Mouse (Mus musculus) ES-Bruce4 (cell line): ENCODE results near the gene Ccdc93. TPM values are rescaled to one million over a fixed set of nuclear protein-coding genes. Genes with fewer than 3 reads are reported as not detected.

Experiments
- H3K27ac ChIP-seq: 2 replicates; pipeline ENCODE4 v1.5.1; 2012; ENCODE audit warnings: low read length, inconsistent platforms; ENCODE audit not compliant: insufficient read depth
- H3K27me3 ChIP-seq: 2 replicates; pipeline ENCODE4 v1.6.1; 2012; ENCODE audit warnings: mild to moderate bottlenecking, low read length, inconsistent platforms; ENCODE audit not compliant: control insufficient read depth, poor library complexity, insufficient read depth, severe bottlenecking
- H3K36me3 ChIP-seq: 2 replicates; pipeline ENCODE4 v1.6.1; 2012; ENCODE audit warnings: inconsistent platforms, mild to moderate bottlenecking, low read length, moderate library complexity; ENCODE audit not compliant: control insufficient read depth, poor library complexity, insufficient read depth, severe bottlenecking
- H3K4me1 ChIP-seq: one replicate; pipeline ENCODE4 v1.8.1; 2011; ENCODE audit warnings: low read length; ENCODE audit not compliant: control insufficient read depth, insufficient read depth
- H3K4me3 ChIP-seq: 2 replicates; pipeline ENCODE4 v1.5.1; 2011; ENCODE audit warnings: low read depth, mild to moderate bottlenecking, low read length
- H3K9ac ChIP-seq: 2 replicates; pipeline ENCODE4 v1.6.1; 2012; ENCODE audit warnings: low read depth, mild to moderate bottlenecking, inconsistent platforms; ENCODE audit not compliant: poor library complexity, severe bottlenecking
- H3K9me3 ChIP-seq: replicated peaks from 2 replicates; pipeline ENCODE4 v1.6.1; 2012; ENCODE audit warnings: mild to moderate bottlenecking, low read length, inconsistent platforms; ENCODE audit not compliant: control insufficient read depth, poor library complexity, insufficient read depth, severe bottlenecking
- CTCF ChIP-seq: IDR thresholded peaks from one replicate; pipeline ENCODE4 v1.8.1; 2011; ENCODE audit warnings: low read depth, low read length
- EP300 ChIP-seq: IDR thresholded peaks from 2 replicates; pipeline ENCODE4 v1.6.1; 2011; ENCODE audit warnings: low read depth, low read length; ENCODE audit not compliant: insufficient read depth
- POLR2A ChIP-seq: IDR thresholded peaks from one replicate; pipeline ENCODE4 v1.8.1; 2011; ENCODE audit warnings: low read length; ENCODE audit not compliant: insufficient read depth
- polyA plus RNA-seq: library from polyadenylated mRNA; stranded (reverse); fragments of >200 nt; gene quantifications from 2 replicates; pipeline ENCODE4 v1.2.4, GENCODE M21; 2011; ENCODE audit warnings: low read depth; ENCODE audit not compliant: missing spikeins, insufficient read depth, insufficient read length

Ccdc93 gene
- polyA plus RNA-seq, 1 experiment = 18.3 TPM

DNA sequence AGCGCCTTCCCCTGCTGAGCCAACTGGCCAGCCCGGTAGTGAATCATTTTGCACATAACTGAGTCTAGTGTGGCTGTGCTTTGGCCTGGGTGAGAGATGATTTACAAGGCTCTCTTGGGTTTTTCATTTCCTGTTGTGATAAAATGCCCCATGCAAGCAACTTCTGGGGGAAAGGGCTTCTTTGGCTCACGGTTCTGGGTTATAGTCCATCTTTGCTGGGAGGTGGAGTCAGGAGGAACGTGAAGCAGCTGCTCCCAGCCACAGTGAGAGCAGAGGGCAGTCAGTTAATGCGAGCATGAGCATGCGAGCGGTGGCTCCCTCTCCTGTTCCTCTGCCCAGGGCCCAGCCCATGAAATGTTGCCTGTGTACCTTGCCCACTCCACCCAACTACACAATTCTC lies 33.0 kb downstream of the Ccdc93 start:
- Histone ChIP-seq H3K9me3 (no peaks in the 10 kb centered on the region), H3K36me3 (peaks cover 3% of the 10 kb centered on the region), H3K4me3 (no peak overlapping the region), H3K27ac (no peak overlapping the region), H3K4me1 (peaks cover 4% of the 10 kb centered on the region), H3K9ac (no peak overlapping the region), H3K27me3 (no peaks in the 10 kb centered on the region)
- no peak for TF ChIP-seq CTCF
- no peak for TF ChIP-seq POLR2A
- TF ChIP-seq EP300 = no peak

DNA sequence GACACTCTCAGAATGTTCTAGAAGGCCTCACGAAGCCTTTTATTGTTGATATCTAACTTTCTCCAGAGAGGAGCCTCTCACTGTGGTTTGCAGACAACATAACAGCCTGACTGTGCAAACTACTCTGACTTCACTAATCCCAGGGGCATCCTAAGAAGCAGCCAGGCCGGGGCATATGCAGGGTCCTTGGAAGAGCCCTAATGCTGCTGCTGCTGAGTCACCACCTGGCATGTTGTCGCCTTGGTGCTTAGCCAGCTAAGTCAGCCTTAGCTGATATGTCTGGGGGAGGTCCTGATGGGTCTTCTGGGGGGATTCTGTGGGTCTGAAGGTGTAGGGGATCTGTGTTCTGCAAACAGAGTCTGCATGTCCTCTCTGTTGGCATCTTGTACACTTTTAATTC lies 35.4 kb downstream of the Ccdc93 start:
- H3K27ac ChIP-seq = no peak overlapping the region
- H3K4me3 ChIP-seq = no peak overlapping the region
- no peak overlapping the region for H3K9ac ChIP-seq
- H3K36me3 ChIP-seq = peaks cover 3% of the 10 kb centered on the region
- no peaks in the 10 kb centered on the region for H3K9me3 ChIP-seq
- H3K4me1 ChIP-seq = peaks cover 4% of the 10 kb centered on the region
- TF ChIP-seq EP300 (no peak), CTCF (no peak), POLR2A (no peak)
- H3K27me3 ChIP-seq = no peaks in the 10 kb centered on the region

DNA sequence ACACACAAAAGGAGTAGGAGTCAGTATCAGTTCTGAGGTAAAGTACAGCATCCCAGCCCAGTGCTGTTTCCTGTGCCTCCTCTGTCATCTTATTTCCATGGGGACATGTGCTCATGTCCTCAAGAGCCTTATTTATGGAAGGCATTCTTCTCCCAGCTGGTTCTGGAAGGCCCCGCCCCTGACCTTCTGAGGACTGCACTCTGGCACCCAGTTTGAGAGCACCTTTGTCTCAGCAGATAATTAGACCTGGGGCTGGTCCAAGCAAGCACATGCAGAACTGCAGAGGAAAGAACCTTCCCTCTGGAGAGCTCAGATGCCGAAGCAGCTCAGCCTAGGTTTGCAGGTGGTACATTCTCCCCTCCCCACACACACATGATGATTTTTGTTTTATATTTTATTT lies 37.4 kb downstream of the Ccdc93 start:
- H3K9ac ChIP-seq = no peak overlapping the region
- no peaks in the 10 kb centered on the region for H3K27me3 ChIP-seq
- no peaks in the 10 kb centered on the region for H3K9me3 ChIP-seq
- H3K36me3 ChIP-seq = no peaks in the 10 kb centered on the region
- no peaks in the 10 kb centered on the region for H3K4me1 ChIP-seq
- no peak for TF ChIP-seq POLR2A
- no peak for TF ChIP-seq CTCF
- TF ChIP-seq EP300 = no peak
- no peak overlapping the region for H3K4me3 ChIP-seq
- no peak overlapping the region for H3K27ac ChIP-seq

DNA sequence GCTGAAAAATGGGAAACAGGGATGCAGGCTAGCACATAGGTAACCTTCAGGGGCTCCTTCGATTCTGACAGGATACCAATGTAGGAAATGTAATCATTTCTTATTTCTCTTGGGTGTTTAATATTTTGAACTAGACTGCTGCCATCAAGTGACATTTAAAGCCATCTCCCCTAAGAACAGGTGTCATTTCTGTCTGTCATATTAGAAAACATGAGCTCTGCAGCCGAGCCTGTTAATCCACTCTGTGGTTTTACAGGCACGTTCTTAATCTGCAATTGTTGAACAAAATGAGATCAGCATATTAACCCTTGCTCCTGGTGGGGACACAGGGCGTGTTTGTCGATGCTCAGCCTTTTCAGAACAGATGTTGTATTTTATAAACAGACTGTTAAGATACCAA lies 40.7 kb downstream of the Ccdc93 start:
- Histone ChIP-seq H3K36me3 (no peaks in the 10 kb centered on the region; the same call in 1 of the 2 replicates), H3K27ac (no peak overlapping the region), H3K9ac (no peak overlapping the region), H3K9me3 (no peaks in the 10 kb centered on the region), H3K4me1 (no peaks in the 10 kb centered on the region), H3K27me3 (no peaks in the 10 kb centered on the region), H3K4me3 (no peak overlapping the region)
- no peak for TF ChIP-seq EP300
- TF ChIP-seq CTCF = no peak
- TF ChIP-seq POLR2A = no peak

DNA sequence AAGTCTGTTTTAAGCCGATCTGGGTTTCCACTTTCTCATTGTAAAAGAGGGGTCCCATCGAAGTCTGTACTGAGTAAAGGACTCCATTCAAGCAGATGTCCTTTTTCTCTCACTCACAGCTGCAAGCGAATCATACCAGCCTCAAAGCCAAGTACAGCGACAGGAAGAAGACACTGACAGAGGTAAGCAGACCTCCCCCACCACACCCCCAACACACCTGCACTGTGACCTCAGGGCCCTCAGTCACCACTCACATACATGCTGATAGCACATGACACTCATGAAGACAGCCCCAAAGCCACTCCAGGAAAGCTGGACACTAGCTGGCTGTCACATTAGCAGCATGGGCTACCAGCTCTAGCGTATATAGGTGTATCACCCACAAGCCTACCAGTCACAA lies 46.9 kb downstream of the Ccdc93 start:
- Histone ChIP-seq H3K27ac (no peak overlapping the region), H3K9me3 (peaks cover 9% of the 10 kb centered on the region; the same call in 1 of the 2 replicates), H3K36me3 (peaks cover 13% of the 10 kb centered on the region), H3K27me3 (no peaks in the 10 kb centered on the region), H3K4me1 (no peaks in the 10 kb centered on the region), H3K9ac (no peak overlapping the region), H3K4me3 (no peak overlapping the region)
- TF ChIP-seq POLR2A (no peak), CTCF (no peak), EP300 (no peak)

DNA sequence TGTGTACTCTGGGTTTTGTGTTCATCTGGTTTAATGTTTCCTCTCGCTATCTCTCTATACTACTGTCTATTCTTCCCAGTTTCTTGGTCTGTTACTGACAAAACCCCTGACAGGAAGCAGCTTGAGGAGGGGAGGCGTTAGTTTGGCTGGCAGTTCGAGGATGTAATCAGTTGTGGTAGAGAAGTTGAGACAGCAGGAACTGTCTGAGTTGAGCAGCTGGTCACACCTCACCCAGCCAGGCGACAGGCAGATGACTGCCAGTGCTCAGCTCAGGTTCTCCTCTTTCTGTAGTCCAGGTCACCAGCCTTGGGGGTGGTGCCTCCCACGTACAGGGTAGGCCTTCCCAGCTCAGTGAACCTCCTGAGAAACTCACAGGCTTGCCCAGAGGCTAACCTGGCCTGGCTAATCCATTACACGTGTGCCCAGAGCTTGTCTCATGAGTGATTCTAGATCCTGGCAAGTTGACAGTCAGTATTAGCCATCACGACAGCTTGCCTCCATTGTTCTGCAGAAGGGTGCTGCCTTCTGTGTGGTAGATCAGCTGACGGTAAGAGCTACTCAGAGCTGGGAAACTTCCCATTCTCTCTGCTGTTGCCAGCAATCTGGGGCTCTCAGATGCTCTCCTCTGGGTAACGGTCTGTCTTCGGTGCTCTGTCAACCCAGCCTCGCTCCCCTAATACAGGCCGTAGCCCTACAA lies 47.6 kb downstream of the Ccdc93 start:
- H3K36me3 ChIP-seq = peaks cover 13% of the 10 kb centered on the region
- no peak overlapping the region for H3K27ac ChIP-seq
- H3K27me3 ChIP-seq = no peaks in the 10 kb centered on the region
- H3K4me3 ChIP-seq = no peak overlapping the region
- H3K4me1 ChIP-seq = no peaks in the 10 kb centered on the region
- TF ChIP-seq POLR2A (no peak), CTCF (no peak), EP300 (no peak)
- H3K9me3 ChIP-seq = peaks cover 14% of the 10 kb centered on the region; the same call in 1 of the 2 replicates
- H3K9ac ChIP-seq = no peak overlapping the region
